ENCODE assay signal across 9 mouse cellular contexts in genomic region chr10:63386991-63387390, GRCm38 (mm10). TPM values are rescaled to one million over a fixed set of nuclear protein-coding genes. Genes with fewer than 3 reads are reported as not detected.
DNase-seq lines count a peak whose midpoint lies in the region; ATAC-seq and TF ChIP-seq lines count a peak whose summit lies in the region.
"Had no signal": no experiment of that assay in that cellular context is flagged by ENCODE, and none has a peak within 500 bp of the region (broad histone marks: within the 10 kb centered on the region; RNA-seq: fewer than 3 reads in every experiment).

No protein-coding gene starts in this region.

- 4% methylated on average over 10 of the region's 10 CpGs for WGBS in forebrain, embryonic 11.5 days
- WGBS in liver, adult 2 months = 2% methylated on average over 10 of the region's 10 CpGs

- no peak for TF ChIP-seq POLR2A in liver, adult 2 months (IDR thresholded peaks at IDR 0.05; ENCODE audit: extremely low read depth, insufficient read depth, low read length)

- no peaks in the 10 kb centered on the region for H3K27me3 ChIP-seq in forebrain, embryonic 11.5 days (ENCODE audit: control insufficient read depth, insufficient read depth, low read length)
- H3K27me3 ChIP-seq in liver, adult 2 months (ENCODE audit: control insufficient read depth, insufficient read depth, low read length) = no peaks in the 10 kb centered on the region

- H3K4me1 ChIP-seq in forebrain, embryonic 11.5 days (replicated peaks; ENCODE audit: control insufficient read depth, insufficient read depth, low read length) = no peaks in the 10 kb centered on the region
- H3K4me1 ChIP-seq in liver, adult 2 months (ENCODE audit: control insufficient read depth, insufficient read depth, low read length) = no peaks in the 10 kb centered on the region

- H3K4me3 ChIP-seq in forebrain, embryonic 11.5 days (ENCODE audit: low read depth, low read length) = peak overlapping the region; percentile 48
- peak overlapping the region; percentile 73 for H3K4me3 ChIP-seq in liver, adult 2 months (ENCODE audit: insufficient read depth, low read depth, low read length)

- TF ChIP-seq CTCF in liver, adult 2 months (IDR thresholded peaks at IDR 0.05; ENCODE audit: low read depth, low read length) = no peak

- H3K79me2 ChIP-seq in liver, adult 2 months (ENCODE audit: control insufficient read depth, insufficient read depth, low read length) = no peaks in the 10 kb centered on the region

- H3K9ac ChIP-seq in forebrain, embryonic 11.5 days (ENCODE audit: low read length) = peak overlapping the region; percentile 56
- no peak overlapping the region; the same call in 1 of the 2 replicates for H3K9ac ChIP-seq in liver, adult 2 months (ENCODE audit: low read depth, low read length)

- H3K4me2 ChIP-seq in forebrain, embryonic 11.5 days (ENCODE audit: low read depth, low read length, severe bottlenecking) = peak overlapping the region; percentile 65

- no peak overlapping the region for H3K27ac ChIP-seq in forebrain, embryonic 11.5 days (ENCODE audit: low read depth, low read length)
- H3K27ac ChIP-seq in liver, adult 2 months (replicated peaks; ENCODE audit: insufficient read depth, low read depth, low read length) = no peak overlapping the region

- H3K36me3 ChIP-seq in forebrain, embryonic 11.5 days (ENCODE audit: control insufficient read depth, insufficient read depth, low read length) = no peaks in the 10 kb centered on the region
- no peaks in the 10 kb centered on the region for H3K36me3 ChIP-seq in liver, adult 2 months (ENCODE audit: control insufficient read depth, insufficient read depth, low read length)

- no peak for ATAC-seq in forebrain, embryonic 11.5 days (replicated peaks; ENCODE audit: low FRiP score)

- peak; percentile 34 for DNase-seq in embryo, embryonic 11 days
- DNase-seq in embryo, embryonic 10.5 days (ENCODE audit: low spot score) = no peak
- peak; percentile 18 for DNase-seq in 3T3-L1 (ENCODE audit: low read depth, low spot score)
- DNase-seq in forebrain, embryonic 11.5 days (ENCODE audit: low spot score) = no peak
- DNase-seq in liver, adult 2 months (ENCODE audit: extremely low read depth, low read depth, low spot score) = no peak
- DNase-seq in cerebellum, postnatal 4 days (ENCODE audit: low spot score in 2 of 2) = no peak
- no peak for DNase-seq in urinary bladder, adult 2 months (ENCODE audit: low spot score)
- no peak for DNase-seq in adipocyte (ENCODE audit: low spot score)

- no peaks in the 10 kb centered on the region for H3K9me3 ChIP-seq in forebrain, embryonic 11.5 days (ENCODE audit: control insufficient read depth, low read length)

RNA-seq across cellular contexts. Expression of gene Dnajc12, which starts 4.7 kb away (rescaled TPM):
- 6.4 and 8.7 TPM in 2 replicates for polyA plus RNA-seq in forebrain, embryonic 11.5 days (2014; fragmentation: Nextera tagmentation; extraction: Ambion mirVana)
- total RNA-seq in liver, adult 2 months (2014; rRNA removed) = 5.0 and 10.0 TPM in 2 replicates
- polyA plus RNA-seq in liver, adult 2 months (2012; rRNA removed) = 2.7 and 3.2 TPM in 2 replicates
- 13.7 and 14.9 TPM in 2 replicates for polyA plus RNA-seq in urinary bladder, adult 2 months (2012; rRNA removed)

RNA-seq across cellular contexts. Expression of gene Sirt1, which starts 5.5 kb away (rescaled TPM):
- polyA plus RNA-seq in forebrain, embryonic 11.5 days (2014; fragmentation: Nextera tagmentation; extraction: Ambion mirVana) = 9.1 and 9.3 TPM in 2 replicates
- 9.6 and 10.3 TPM in 2 replicates for total RNA-seq in liver, adult 2 months (2014; rRNA removed)
- polyA plus RNA-seq in liver, adult 2 months (2012; rRNA removed) = 1.3 and 1.5 TPM in 2 replicates
- polyA plus RNA-seq in urinary bladder, adult 2 months (2012; rRNA removed) = 14.1 and 14.3 TPM in 2 replicates

RNA-seq across cellular contexts. Expression of gene Gm7075, which starts 34.6 kb away (rescaled TPM):
- polyA plus RNA-seq in forebrain, embryonic 11.5 days (2014; fragmentation: Nextera tagmentation; extraction: Ambion mirVana) = not detected in 2 replicates
- total RNA-seq in liver, adult 2 months (2014; rRNA removed) = not detected in 2 replicates
- not detected in 2 replicates for polyA plus RNA-seq in liver, adult 2 months (2012; rRNA removed)
- 0.25 TPM in 1 of 2 replicates, not detected in the other for polyA plus RNA-seq in urinary bladder, adult 2 months (2012; rRNA removed)
- polyA plus RNA-seq: gonadal fat pad, adult 2 months had no signal

RNA-seq across cellular contexts. Expression of gene Ctnna3, which starts 42.9 kb away (rescaled TPM):
- polyA plus RNA-seq in forebrain, embryonic 11.5 days (2014; fragmentation: Nextera tagmentation; extraction: Ambion mirVana) = not detected in 2 replicates
- total RNA-seq in liver, adult 2 months (2014; rRNA removed) = 0.07 and 0.09 TPM in 2 replicates
- not detected in 2 replicates for polyA plus RNA-seq in liver, adult 2 months (2012; rRNA removed)
- polyA plus RNA-seq in urinary bladder, adult 2 months (2012; rRNA removed) = 0.48 and 0.69 TPM in 2 replicates

Comparison
In these comparisons a context has a peak if more than half of its experiments do, and no peak if none do; other contexts are left out.
1. DNase-seq: peak in embryo, embryonic 11 days (single experiment) and 3T3-L1 (single experiment); none in embryo, embryonic 10.5 days (single experiment), forebrain, embryonic 11.5 days (single experiment), liver, adult 2 months (single experiment), cerebellum, postnatal 4 days (0 of 2), urinary bladder, adult 2 months (single experiment) and adipocyte (single experiment).